Mouse (Mus musculus) midbrain, embryonic 11.5 days (tissue): ENCODE data around the gene Olfr1279. TPM values are rescaled to one million over a fixed set of nuclear protein-coding genes. Genes with fewer than 3 reads are reported as not detected.

Experiments used
- polyA plus RNA-seq: library from polyadenylated mRNA; unstranded; fragments of >200 nt; fragmentation: Nextera tagmentation; extraction: Ambion mirVana; gene quantifications from 2 replicates; pipeline ENCODE4 v1.2.1, GENCODE M21; 2014

The Olfr1279 gene
- polyA plus RNA-seq, 1 experiment from 2014 or later: not detected

Other genes with a start within 250 kb of the Olfr1279 start
- gene Gm13941, start 194.7 kb upstream of the Olfr1279 start, polyA plus RNA-seq: not detected in 2 replicates
- not detected in 2 replicates for gene Gm15130, start 147.7 kb upstream of the Olfr1279 start, polyA plus RNA-seq
- not detected in 2 replicates for gene 4930430A15Rik, start 71.0 kb upstream of the Olfr1279 start, polyA plus RNA-seq
- not detected in 2 replicates for gene Olfr1275, start 65.3 kb upstream of the Olfr1279 start, polyA plus RNA-seq
- not detected in 2 replicates for gene Olfr1276, start 46.1 kb upstream of the Olfr1279 start, polyA plus RNA-seq
- not detected in 2 replicates for gene Olfr1277, start 26.5 kb upstream of the Olfr1279 start, polyA plus RNA-seq
- not detected in 2 replicates for gene Olfr1278, start 10.5 kb upstream of the Olfr1279 start, polyA plus RNA-seq
- gene Olfr1280, start 13.4 kb downstream of the Olfr1279 start, polyA plus RNA-seq: not detected in 2 replicates
- gene Olfr1281, start 25.9 kb downstream of the Olfr1279 start, polyA plus RNA-seq: not detected in 2 replicates
- gene Olfr1282, start 35.4 kb downstream of the Olfr1279 start, polyA plus RNA-seq: not detected in 2 replicates
- not detected in 2 replicates for gene Olfr1283, start 66.2 kb downstream of the Olfr1279 start, polyA plus RNA-seq
- gene Olfr1284, start 74.9 kb downstream of the Olfr1279 start, polyA plus RNA-seq: not detected in 2 replicates
- gene Olfr1286, start 122.5 kb downstream of the Olfr1279 start, polyA plus RNA-seq: not detected in 2 replicates
- gene Olfr1287, start 148.5 kb downstream of the Olfr1279 start, polyA plus RNA-seq: not detected in 2 replicates
- gene Olfr1288, start 173.5 kb downstream of the Olfr1279 start, polyA plus RNA-seq: not detected in 2 replicates
- not detected in 2 replicates for gene Olfr1289, start 180.2 kb downstream of the Olfr1279 start, polyA plus RNA-seq
- 0.16 TPM in 1 of 2 replicates, not detected in the other for gene Olfr1290, start 193.2 kb downstream of the Olfr1279 start, polyA plus RNA-seq
- not detected in 2 replicates for gene Olfr1291-ps1, start 196.5 kb downstream of the Olfr1279 start, polyA plus RNA-seq
- gene Olfr1293-ps, start 224.6 kb downstream of the Olfr1279 start, polyA plus RNA-seq: not detected in 2 replicates
- gene Olfr1294, start 239.7 kb downstream of the Olfr1279 start, polyA plus RNA-seq: not detected in 2 replicates